Mouse (Mus musculus) forebrain, embryonic 13.5 days (tissue): ENCODE results near the gene Armc8. TPM values are rescaled to one million over a fixed set of nuclear protein-coding genes. Genes with fewer than 3 reads are reported as not detected.

Experiments
- ATAC-seq: fragments of 200-750 bp; cut with Nextera tagmentation; 2 replicates; pipeline ENCODE4 v1.8.0; 2017
- H3K27ac ChIP-seq: fragments of 300-500 bp; sonication (generic); 2 replicates; pipeline ENCODE4 v1.5.1; 2015; ENCODE audit warnings: inconsistent platforms, mild to moderate bottlenecking, moderate library complexity
- H3K27me3 ChIP-seq: fragments of 300-500 bp; sonication (generic); 2 replicates; pipeline ENCODE4 v1.6.1; 2015; ENCODE audit warnings: mild to moderate bottlenecking, inconsistent platforms
- H3K36me3 ChIP-seq: fragments of 300-500 bp; sonication (generic); 2 replicates; pipeline ENCODE4 v1.6.1; 2015; ENCODE audit warnings: mild to moderate bottlenecking, inconsistent platforms; ENCODE audit not compliant: poor library complexity, severe bottlenecking
- H3K4me1 ChIP-seq: fragments of 300-500 bp; sonication (generic); 2 replicates; pipeline ENCODE4 v1.6.1; 2015; ENCODE audit warnings: inconsistent platforms
- H3K4me2 ChIP-seq: fragments of 300-500 bp; sonication (generic); 2 replicates; pipeline ENCODE4 v1.6.1; 2015; ENCODE audit warnings: inconsistent platforms, mild to moderate bottlenecking, moderate library complexity
- H3K4me3 ChIP-seq: fragments of 300-500 bp; sonication (generic); 2 replicates; pipeline ENCODE4 v1.5.1; 2015; ENCODE audit warnings: mild to moderate bottlenecking, inconsistent platforms
- H3K9ac ChIP-seq: fragments of 300-500 bp; sonication (generic); 2 replicates; pipeline ENCODE4 v1.6.1; 2015; ENCODE audit warnings: mild to moderate bottlenecking, inconsistent platforms
- H3K9me3 ChIP-seq: fragments of 300-500 bp; sonication (generic); replicated peaks from 2 replicates; pipeline ENCODE4 v1.6.1; 2016; ENCODE audit warnings: inconsistent platforms
- WGBS: fragments of 180-500 bp; shearing (Covaris S2); methylation state at CpG from one replicate; pipeline ENCODE4 v1.1.7; 2015; 5-methylcytosine and 5-hydroxymethylcytosine counted together
- polyA plus RNA-seq: library from polyadenylated mRNA; unstranded; fragments of >200 nt; fragmentation: Nextera tagmentation; extraction: Ambion mirVana; gene quantifications from 2 replicates; pipeline ENCODE4 v1.2.1, GENCODE M21; 2015

Gene Armc8
- polyA plus RNA-seq, 1 experiment from 2014 or later, result 50.4 TPM

DNA sequence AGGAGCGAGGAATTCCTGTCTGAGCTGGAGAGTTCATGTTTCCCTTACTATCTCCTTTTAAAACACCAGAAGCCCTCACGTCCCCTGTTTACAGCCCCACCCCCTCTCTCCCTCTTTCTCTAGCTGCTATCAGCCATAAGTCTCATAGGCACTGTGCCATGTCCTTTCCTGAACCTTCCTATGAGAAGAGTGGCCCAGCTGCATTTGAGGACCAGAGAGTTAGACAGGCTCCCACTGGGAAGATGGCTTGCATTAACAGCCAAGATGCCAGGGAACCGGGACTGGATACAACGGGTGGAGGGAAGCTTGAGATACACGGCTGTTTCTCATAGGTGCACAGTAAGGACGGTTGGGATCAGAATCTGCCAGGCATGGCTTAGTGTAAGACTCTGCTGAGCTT lies 103.8 kb downstream of the Armc8 start:
- no peak overlapping the region for H3K27ac ChIP-seq
- H3K9ac ChIP-seq, result no peak overlapping the region
- no peak for ATAC-seq
- no peaks in the 10 kb centered on the region for H3K4me1 ChIP-seq
- no peak overlapping the region for H3K4me3 ChIP-seq
- WGBS, result 85% methylated on average over 6 of the region's 6 CpGs
- H3K36me3 ChIP-seq, result no peaks in the 10 kb centered on the region
- H3K27me3 ChIP-seq, result no peaks in the 10 kb centered on the region
- H3K9me3 ChIP-seq, result no peaks in the 10 kb centered on the region
- no peak overlapping the region for H3K4me2 ChIP-seq

DNA sequence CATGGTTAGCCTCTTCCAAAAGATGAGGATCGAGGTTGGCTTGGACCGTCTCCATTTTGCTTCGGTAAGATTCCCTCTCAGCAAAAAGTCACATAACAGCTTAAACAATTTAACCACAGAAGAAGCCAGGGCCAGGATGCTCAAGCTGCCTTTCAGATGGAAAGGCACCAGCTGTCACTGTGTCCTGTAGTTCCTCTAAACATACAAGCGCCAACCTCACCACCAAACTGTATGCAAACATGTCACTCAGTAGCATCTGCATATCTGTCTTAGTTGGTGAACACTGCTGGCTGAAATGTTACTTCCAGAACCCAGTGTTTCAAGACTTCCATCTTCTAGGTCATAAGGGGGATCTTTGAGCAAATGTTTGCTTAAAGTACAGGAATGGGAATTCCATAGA lies 109.0 kb downstream of the Armc8 start:
- no peaks in the 10 kb centered on the region for H3K4me1 ChIP-seq

DNA sequence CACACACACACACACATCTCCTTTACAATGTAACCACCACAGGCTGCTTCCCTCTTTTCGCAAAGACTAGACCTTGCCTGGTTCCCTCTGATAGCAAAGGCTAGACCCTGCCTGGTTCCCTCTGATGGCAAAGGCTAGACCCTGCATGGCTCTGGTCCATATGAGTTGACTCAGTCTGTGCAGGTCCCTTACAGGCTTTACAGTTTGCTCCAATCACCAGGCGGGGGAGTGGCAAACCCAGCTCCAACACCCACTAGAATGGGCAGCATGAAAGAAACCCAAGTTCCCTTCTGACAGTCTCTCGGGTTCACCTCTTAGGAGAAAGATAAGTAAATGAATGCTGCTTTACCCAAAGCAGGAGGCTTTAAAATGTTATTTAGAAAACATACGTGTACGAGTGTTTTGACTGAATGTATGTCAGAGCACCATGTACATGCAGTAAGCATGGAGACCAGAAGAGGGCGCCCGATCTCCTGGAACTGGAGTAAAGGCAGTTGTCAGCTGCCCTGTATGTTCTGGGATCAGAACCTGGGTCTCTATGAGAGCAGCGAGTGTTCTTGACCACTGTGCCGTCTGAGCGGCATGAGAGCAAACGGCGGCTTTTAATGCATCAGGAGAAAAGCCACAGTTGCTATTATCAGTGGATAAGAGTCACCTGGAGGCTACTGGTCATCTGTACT lies 110.0 kb downstream of the Armc8 start:
- H3K27me3 ChIP-seq, result no peaks in the 10 kb centered on the region
- no peak for ATAC-seq
- no peaks in the 10 kb centered on the region for H3K4me1 ChIP-seq
- WGBS, result 48% methylated on average over 12 of the region's 12 CpGs
- H3K9me3 ChIP-seq, result no peaks in the 10 kb centered on the region
- no peak overlapping the region for H3K4me2 ChIP-seq
- H3K36me3 ChIP-seq, result no peaks in the 10 kb centered on the region
- no peak overlapping the region for H3K9ac ChIP-seq
- no peak overlapping the region for H3K27ac ChIP-seq
- H3K4me3 ChIP-seq, result no peak overlapping the region

More for the DNA sequence above, 109.0 kb downstream of the Armc8 start:
- no peak; the same call in 1 of the 2 replicates for ATAC-seq
- H3K9ac ChIP-seq, result no peak overlapping the region
- no peaks in the 10 kb centered on the region for H3K36me3 ChIP-seq
- no peak overlapping the region for H3K4me3 ChIP-seq
- H3K27ac ChIP-seq, result no peak overlapping the region
- WGBS, result 89% methylated on average over 4 of the region's 4 CpGs
- H3K4me2 ChIP-seq, result no peak overlapping the region
- no peaks in the 10 kb centered on the region for H3K27me3 ChIP-seq
- no peaks in the 10 kb centered on the region for H3K9me3 ChIP-seq

DNA sequence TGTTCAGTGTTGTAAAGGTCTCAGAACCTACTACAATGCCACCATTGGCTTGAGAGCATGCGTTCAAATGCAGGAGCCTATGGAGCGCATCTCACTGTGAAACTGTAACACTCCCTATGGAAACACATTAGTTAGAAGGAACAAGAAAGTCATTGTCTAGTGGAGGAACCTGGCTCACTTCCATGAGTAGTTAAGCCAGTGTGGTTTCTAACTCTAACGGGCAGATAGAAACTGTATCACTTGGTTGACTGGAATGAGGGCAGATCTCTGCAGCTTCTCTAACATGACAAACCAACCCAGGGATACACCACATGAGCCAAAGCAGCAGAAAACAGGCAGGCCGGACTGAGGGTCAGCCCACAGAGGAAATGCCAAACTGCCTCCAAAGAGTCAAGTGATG lies 114.5 kb downstream of the Armc8 start:
- Histone ChIP-seq H3K27me3 (peaks cover 15% of the 10 kb centered on the region), H3K4me1 (0 out of 2 replicates have a peak, but pooled peaks cover 6% of the 10 kb centered on the region), H3K4me3 (no peak overlapping the region), H3K36me3 (no peaks in the 10 kb centered on the region), H3K4me2 (no peak overlapping the region), H3K9me3 (no peaks in the 10 kb centered on the region), H3K27ac (no peak overlapping the region), H3K9ac (no peak overlapping the region)
- WGBS, result 76% methylated on average over 4 of the region's 4 CpGs
- ATAC-seq, result no peak

DNA sequence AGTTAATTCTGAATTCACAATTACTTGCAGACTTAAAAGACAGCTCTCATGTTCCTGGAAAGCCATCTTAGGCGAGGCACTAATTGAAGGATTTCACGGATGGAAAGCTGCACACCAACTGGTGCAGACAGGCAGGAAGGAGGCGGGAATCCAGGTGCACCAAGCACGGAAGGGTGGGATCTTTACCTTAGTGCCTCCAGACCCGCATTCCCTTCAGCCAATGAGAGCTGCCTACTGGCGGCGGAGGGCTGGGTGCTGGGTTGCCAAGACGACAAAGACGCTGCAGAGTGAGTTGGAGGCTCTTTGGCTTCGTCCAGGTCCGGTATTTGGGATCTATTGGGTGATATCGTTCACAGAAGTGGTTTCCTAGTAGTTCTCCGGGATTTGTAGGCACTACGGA lies 117.5 kb downstream of the Armc8 start, which contains the start of gene Nme9:
Nme9 (plus strand) TSS at position 315 of the 400 bp plus-strand sequence.
- Histone ChIP-seq H3K9me3 (no peaks in the 10 kb centered on the region), H3K36me3 (no peaks in the 10 kb centered on the region), H3K4me2 (peak within 1 kb of the TSS; percentile 33), H3K4me1 (0 out of 2 replicates have a peak, but pooled peaks cover 10% of the 10 kb centered on the region), H3K9ac (no peak within 1 kb of the TSS), H3K4me3 (no peak within 1 kb of the TSS), H3K27me3 (peaks cover 15% of the 10 kb centered on the region), H3K27ac (no peak within 1 kb of the TSS)
- WGBS, result 8% methylated on average over 14 of the region's 14 CpGs
- no peak for ATAC-seq

DNA sequence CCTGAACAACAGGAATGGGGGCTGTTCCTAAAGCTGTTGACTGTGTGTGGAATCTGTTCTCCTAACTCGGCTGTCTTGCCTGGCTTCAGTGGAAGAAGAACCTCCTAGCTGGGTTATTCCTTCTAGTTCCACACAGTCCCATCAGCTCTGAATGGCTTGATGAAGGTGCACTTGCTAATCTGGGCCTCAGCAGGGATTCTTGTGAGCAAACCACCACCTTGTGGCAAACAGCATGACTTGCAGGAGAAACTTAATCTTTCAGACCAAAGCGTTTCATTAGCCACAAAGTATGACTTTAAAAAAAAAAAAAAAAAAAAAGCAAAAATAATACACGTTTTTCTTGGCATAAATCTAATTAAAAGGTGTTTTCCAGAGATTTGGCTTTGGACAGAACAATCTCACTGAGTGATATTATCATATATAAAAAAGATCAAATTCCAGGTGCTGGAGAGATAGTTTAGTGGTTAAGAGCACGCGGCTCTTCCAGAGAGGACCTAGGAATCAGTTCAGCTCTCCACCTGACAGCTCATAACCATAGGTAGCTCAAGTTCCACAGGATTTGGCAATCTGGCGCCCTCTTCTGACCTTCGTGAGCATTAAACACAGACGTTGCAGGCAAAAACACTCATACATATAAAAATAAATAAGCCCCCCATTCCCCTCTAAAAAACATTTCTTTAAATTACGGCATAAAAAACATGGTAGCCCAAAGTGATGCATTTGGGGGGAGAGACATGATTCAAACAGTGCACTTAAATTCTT lies 118.6 kb downstream of the Armc8 start:
- no peaks in the 10 kb centered on the region for H3K36me3 ChIP-seq
- no peak overlapping the region for H3K4me3 ChIP-seq
- 53% methylated on average over 9 of the region's 9 CpGs for WGBS
- H3K4me1 ChIP-seq, result 0 out of 2 replicates have a peak, but pooled peaks cover 10% of the 10 kb centered on the region
- no peak overlapping the region for H3K27ac ChIP-seq
- ATAC-seq, result peak; percentile 48; the same call in 1 of the 2 replicates
- H3K9ac ChIP-seq, result no peak overlapping the region
- no peaks in the 10 kb centered on the region for H3K9me3 ChIP-seq
- peaks cover 15% of the 10 kb centered on the region for H3K27me3 ChIP-seq
- H3K4me2 ChIP-seq, result no peak overlapping the region

DNA sequence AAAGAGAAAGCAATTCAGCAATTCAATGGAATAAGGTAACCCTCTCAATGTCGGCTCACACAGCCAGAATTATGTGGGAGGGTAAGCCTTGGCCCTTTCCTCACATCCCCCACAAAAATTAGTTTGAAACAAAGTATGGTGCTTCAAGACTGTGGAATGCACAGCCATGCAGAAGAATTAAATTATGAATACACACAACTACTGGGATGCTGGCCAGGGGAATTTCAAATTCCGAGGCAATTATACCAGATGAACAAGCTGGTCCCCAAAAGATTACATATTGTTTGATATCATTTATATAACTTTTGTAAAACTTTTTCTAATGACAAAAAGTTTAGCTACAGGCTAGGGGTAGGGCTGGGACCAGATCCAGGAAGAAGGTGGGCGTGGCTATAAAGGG lies 121.4 kb downstream of the Armc8 start:
- no peak overlapping the region for H3K27ac ChIP-seq
- H3K36me3 ChIP-seq, result no peaks in the 10 kb centered on the region
- H3K4me3 ChIP-seq, result no peak overlapping the region
- WGBS, result 51% methylated on average over 3 of the region's 3 CpGs
- ATAC-seq, result no peak
- no peak overlapping the region for H3K4me2 ChIP-seq
- H3K4me1 ChIP-seq, result 0 out of 2 replicates have a peak, but pooled peaks cover 13% of the 10 kb centered on the region
- H3K27me3 ChIP-seq, result peaks cover 15% of the 10 kb centered on the region
- no peaks in the 10 kb centered on the region for H3K9me3 ChIP-seq
- H3K9ac ChIP-seq, result no peak overlapping the region

DNA sequence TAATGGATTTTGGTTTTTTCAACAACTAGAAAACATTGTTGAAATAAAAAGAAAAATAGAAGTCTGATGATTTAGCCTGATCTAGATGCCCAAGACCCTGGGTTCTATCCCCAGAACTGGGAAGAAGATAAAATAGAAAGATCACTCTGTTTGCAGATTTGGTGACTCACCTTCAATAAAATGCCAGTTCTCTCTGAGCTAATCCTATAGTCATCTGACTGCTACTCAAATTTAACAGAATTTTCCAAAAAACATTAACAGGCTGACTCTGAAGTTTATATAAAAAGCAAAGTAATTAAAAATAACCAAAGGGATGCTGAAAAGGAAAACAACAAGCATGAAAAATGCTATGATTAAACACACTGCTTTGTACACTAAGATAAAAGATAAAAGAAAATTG lies 122.4 kb downstream of the Armc8 start:
- no peaks in the 10 kb centered on the region for H3K36me3 ChIP-seq
- no peak for ATAC-seq
- H3K4me3 ChIP-seq, result no peak overlapping the region
- H3K27me3 ChIP-seq, result peaks cover 6% of the 10 kb centered on the region
- H3K27ac ChIP-seq, result no peak overlapping the region
- H3K4me1 ChIP-seq, result 0 out of 2 replicates have a peak, but pooled peaks cover 10% of the 10 kb centered on the region
- no peak overlapping the region for H3K9ac ChIP-seq
- no peak overlapping the region for H3K4me2 ChIP-seq
- H3K9me3 ChIP-seq, result no peaks in the 10 kb centered on the region

DNA sequence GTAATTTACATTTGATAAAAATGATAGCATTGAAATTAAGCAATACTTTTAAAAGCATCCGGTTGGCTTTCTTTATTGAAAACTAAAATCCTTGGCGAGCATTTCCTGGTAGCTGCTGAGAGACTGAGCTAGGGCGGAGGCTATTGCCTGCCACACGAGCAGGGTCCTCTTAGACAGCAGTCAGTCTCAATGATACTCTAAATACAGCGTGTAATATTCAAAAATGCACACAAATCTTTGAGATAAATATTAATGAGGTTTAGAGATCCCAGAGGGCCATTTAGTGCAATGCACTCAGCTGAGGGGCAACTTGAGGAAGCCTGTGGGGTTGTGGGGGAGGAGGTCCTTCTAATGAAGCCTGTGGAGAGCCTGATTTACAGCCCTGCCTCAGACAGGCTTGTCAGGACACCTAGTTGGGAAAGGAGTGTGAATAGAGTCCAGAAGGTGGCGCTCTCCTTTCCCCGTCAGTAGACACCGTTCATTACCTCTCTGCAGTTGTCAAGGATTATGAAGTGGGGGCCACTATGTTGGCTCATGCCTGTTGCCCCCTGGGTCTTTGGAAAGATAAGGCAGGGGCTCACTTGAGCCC lies 124.0 kb downstream of the Armc8 start:
- H3K27me3 ChIP-seq, result no peaks in the 10 kb centered on the region
- 39% methylated on average over 8 of the region's 8 CpGs for WGBS
- peak; percentile 44; the same call in 1 of the 2 replicates for ATAC-seq
- no peak overlapping the region for H3K4me3 ChIP-seq
- H3K27ac ChIP-seq, result no peak overlapping the region
- 0 out of 2 replicates have a peak, but pooled peaks cover 7% of the 10 kb centered on the region for H3K4me1 ChIP-seq
- H3K9me3 ChIP-seq, result no peaks in the 10 kb centered on the region
- H3K36me3 ChIP-seq, result no peaks in the 10 kb centered on the region
- no peak overlapping the region for H3K9ac ChIP-seq
- no peak overlapping the region for H3K4me2 ChIP-seq

DNA sequence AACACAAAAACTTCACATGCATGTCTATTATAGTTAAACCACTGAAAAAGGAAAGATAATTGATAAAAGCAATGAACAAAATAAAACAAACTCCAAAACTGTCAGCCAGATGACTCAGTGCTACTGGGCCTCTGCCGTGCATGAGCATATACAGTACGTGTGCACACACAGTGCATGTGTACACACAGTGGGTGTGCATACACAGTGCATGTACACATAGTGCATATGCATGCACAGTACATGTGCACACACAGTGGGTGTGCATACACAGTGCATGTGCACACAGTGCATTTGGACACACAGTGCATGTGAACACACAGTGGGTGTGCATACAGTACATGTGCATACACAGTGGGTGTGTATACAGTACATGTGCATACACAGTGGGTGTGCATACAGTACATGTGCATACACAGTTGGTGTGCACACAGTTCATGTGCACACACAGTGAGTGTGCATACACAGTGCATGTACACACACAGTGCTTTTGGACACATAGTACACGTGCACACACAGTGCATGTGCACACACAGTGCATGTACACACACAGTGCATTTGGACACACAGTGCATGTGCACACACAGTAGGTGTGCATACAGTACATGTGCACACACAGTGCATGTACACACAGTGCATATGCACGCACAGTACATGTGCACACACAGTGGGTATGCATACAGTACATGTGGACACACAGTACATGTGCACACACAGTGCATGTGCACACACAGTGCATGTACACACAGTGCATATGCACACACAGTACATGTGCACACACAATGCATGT lies 126.9 kb downstream of the Armc8 start:
- H3K27ac ChIP-seq, result no peak overlapping the region
- no peak overlapping the region for H3K4me2 ChIP-seq
- H3K9ac ChIP-seq, result no peak overlapping the region
- no peaks in the 10 kb centered on the region for H3K9me3 ChIP-seq
- peaks cover 18% of the 10 kb centered on the region for H3K27me3 ChIP-seq
- H3K4me1 ChIP-seq, result peaks cover 14% of the 10 kb centered on the region
- no peak overlapping the region for H3K4me3 ChIP-seq
- no peaks in the 10 kb centered on the region for H3K36me3 ChIP-seq
- 0 out of 2 replicates have a peak, but pooled peaks have one; percentile 19 for ATAC-seq
- WGBS, result 93% methylated on average over 4 of the region's 4 CpGs

DNA sequence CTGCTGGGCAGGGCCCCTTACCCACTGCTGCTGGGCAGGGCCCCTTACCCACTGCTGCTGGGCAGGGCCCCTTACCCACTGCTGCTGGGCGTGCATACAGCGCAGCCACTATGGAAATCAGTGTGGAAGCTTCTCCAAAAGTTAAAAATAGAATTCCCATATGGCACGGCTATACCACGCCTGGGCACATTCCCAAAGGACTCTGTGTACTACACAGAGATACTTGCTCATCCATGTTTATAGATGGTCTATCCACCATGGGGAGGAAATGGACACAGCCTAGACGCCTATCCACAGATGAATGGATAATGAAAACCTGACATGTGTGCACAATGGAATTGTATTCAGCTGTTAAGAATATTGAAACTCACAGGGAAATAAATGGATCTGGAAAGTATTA lies 127.8 kb downstream of the Armc8 start:
- Histone ChIP-seq H3K4me3 (no peak overlapping the region), H3K36me3 (no peaks in the 10 kb centered on the region), H3K9ac (no peak overlapping the region), H3K9me3 (no peaks in the 10 kb centered on the region), H3K4me2 (no peak overlapping the region), H3K4me1 (peaks cover 16% of the 10 kb centered on the region), H3K27ac (no peak overlapping the region), H3K27me3 (peaks cover 18% of the 10 kb centered on the region)
- no peak for ATAC-seq
- 77% methylated on average over 5 of the region's 5 CpGs for WGBS
